Mouse (Mus musculus): ENCODE data around the gene Naa15. TPM values are rescaled to one million over a fixed set of nuclear protein-coding genes. Genes with fewer than 3 reads are reported as not detected.

Naa15 gene
- total and polyA plus RNA-seq, 2 experiments from 2014 or later, result 29.7 to 36.9 TPM

DNA sequence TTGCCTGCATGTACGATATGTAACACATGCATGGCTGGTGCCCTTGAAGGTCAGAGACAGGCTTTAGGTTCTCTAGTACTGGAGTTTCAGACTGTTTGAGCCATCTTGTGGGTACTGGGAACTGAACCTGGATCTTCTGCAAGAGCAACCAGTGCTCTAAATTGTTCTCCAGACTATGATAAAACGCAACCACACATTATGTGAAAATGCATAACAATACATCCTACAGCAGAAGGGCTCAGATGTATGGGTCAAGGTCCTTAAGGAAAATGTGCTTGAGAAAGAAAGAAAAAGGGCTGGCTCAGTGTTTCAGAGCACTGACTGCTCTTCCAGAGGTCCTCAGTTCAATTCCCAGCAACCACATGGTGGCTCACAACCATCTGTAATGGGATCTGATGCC is 21.3 kb upstream of the Naa15 start:
- Histone ChIP-seq H3K4me1 (ENCODE audit: insufficient read depth) (no peaks in the 10 kb centered on the region), H3K36me3 (ENCODE audit: insufficient read depth) (no peaks in the 10 kb centered on the region), H3K4me2 (ENCODE audit: low read depth) (no peak overlapping the region), H3K27me3 (ENCODE audit: insufficient read depth, low read length) (peaks cover 4% of the 10 kb centered on the region; the same call in 1 of the 2 replicates), H3K27ac (ENCODE audit: low read depth, low read length) (no peak overlapping the region), H3K4me3 (ENCODE audit: low read depth, low read length) (no peak overlapping the region), H3K9me3 (ENCODE audit: low read length) (no peaks in the 10 kb centered on the region), H3K9ac (no peak overlapping the region)
- ATAC-seq, result no peak
- 95% methylated on average over 2 of the region's 2 CpGs for WGBS
- no peak for TF ChIP-seq CTCF (IDR thresholded peaks at IDR 0.05; ENCODE audit: low read depth)
- no peak for DNase-seq

DNA sequence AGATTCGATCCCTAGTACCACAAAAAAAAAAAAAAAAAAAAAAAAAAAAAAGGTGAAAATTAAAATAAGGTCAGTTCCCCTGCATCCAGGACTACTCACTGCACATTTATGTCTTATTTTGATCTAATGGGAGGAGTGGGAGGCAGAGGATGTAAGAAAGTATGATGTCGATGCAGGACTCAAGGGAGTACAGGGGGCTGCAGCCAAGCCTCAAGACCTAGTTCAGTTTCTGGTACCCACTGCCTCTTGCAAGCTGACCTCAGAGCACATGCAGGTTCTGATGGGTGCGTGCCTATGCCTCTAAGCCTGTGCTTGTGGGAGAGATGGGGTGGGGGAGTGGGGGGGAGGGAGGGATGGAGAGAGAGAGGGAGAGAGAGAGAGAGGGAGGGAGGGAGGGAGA is 20.1 kb upstream of the Naa15 start:
- Histone ChIP-seq H3K36me3 (ENCODE audit: insufficient read depth) (no peaks in the 10 kb centered on the region), H3K27ac (ENCODE audit: low read depth, low read length) (no peak overlapping the region), H3K27me3 (ENCODE audit: insufficient read depth, low read length) (peaks cover 4% of the 10 kb centered on the region; the same call in 1 of the 2 replicates), H3K9me3 (ENCODE audit: low read length) (no peaks in the 10 kb centered on the region), H3K4me1 (ENCODE audit: insufficient read depth) (no peaks in the 10 kb centered on the region), H3K4me2 (ENCODE audit: low read depth) (no peak overlapping the region), H3K4me3 (ENCODE audit: low read depth, low read length) (no peak overlapping the region), H3K9ac (no peak overlapping the region)
- TF ChIP-seq CTCF (IDR thresholded peaks at IDR 0.05; ENCODE audit: low read depth), result no peak
- ATAC-seq (no peak), DNase-seq (no peak)
- WGBS, result 61% methylated on average over 3 of the region's 3 CpGs

- 28% methylated on average over 19 of the region's 19 CpGs for WGBS
- no peaks in the 10 kb centered on the region for H3K36me3 ChIP-seq (ENCODE audit: insufficient read depth)
- DNase-seq (no peak), ATAC-seq (no peak)
- peaks cover 4% of the 10 kb centered on the region; the same call in 1 of the 2 replicates for H3K27me3 ChIP-seq (ENCODE audit: insufficient read depth, low read length)
- no peak overlapping the region for H3K9ac ChIP-seq
- TF ChIP-seq CTCF (IDR thresholded peaks at IDR 0.05; ENCODE audit: low read depth), result no peak
- no peaks in the 10 kb centered on the region for H3K4me1 ChIP-seq (ENCODE audit: insufficient read depth)
- H3K9me3 ChIP-seq (ENCODE audit: low read length), result no peaks in the 10 kb centered on the region
- no peak overlapping the region for H3K4me2 ChIP-seq (ENCODE audit: low read depth)
- no peak overlapping the region for H3K4me3 ChIP-seq (ENCODE audit: low read depth, low read length)
- no peak overlapping the region for H3K27ac ChIP-seq (ENCODE audit: low read depth, low read length)
Observed at GRCm38 (mm10) chr3:51395461-51396145, 19.3 kb upstream of the Naa15 start.

GRCm38 (mm10) chr3:51396219-51397068 is 18.5 kb upstream of the Naa15 start, which contains the start of gene Mgarp:
Gene Mgarp, minus strand, starts transcription at chr3:51396738.
- Histone ChIP-seq H3K4me2 (ENCODE audit: low read depth) (peak within 1 kb of the TSS; percentile 63), H3K27ac (ENCODE audit: low read depth, low read length) (no peak within 1 kb of the TSS), H3K36me3 (ENCODE audit: insufficient read depth) (no peaks in the 10 kb centered on the region), H3K9ac (0 out of 2 replicates have a peak within 1 kb of the TSS, but pooled peaks have one; percentile 14), H3K9me3 (ENCODE audit: low read length) (no peaks in the 10 kb centered on the region), H3K27me3 (ENCODE audit: insufficient read depth, low read length) (peaks cover 4% of the 10 kb centered on the region; the same call in 1 of the 2 replicates), H3K4me3 (ENCODE audit: low read depth, low read length) (peak within 1 kb of the TSS; percentile 38), H3K4me1 (ENCODE audit: insufficient read depth) (no peaks in the 10 kb centered on the region)
- peak; percentile 30 for TF ChIP-seq CTCF (IDR thresholded peaks at IDR 0.05; ENCODE audit: low read depth)
- DNase-seq (peak; percentile 51), ATAC-seq (peak; percentile 78)
- WGBS, result 4% methylated on average over 41 of the region's 41 CpGs

- DNase-seq, result no peak
- no peak overlapping the region for H3K27ac ChIP-seq (ENCODE audit: low read depth, low read length)
- H3K4me3 ChIP-seq (ENCODE audit: low read depth, low read length), result no peak overlapping the region
- H3K4me2 ChIP-seq (ENCODE audit: low read depth), result no peak overlapping the region
- ATAC-seq, result no peak
- WGBS, result 58% methylated on average over 15 of the region's 15 CpGs
- H3K4me1 ChIP-seq (ENCODE audit: insufficient read depth), result no peaks in the 10 kb centered on the region
- TF ChIP-seq CTCF (IDR thresholded peaks at IDR 0.05; ENCODE audit: low read depth), result no peak
- H3K9ac ChIP-seq, result no peak overlapping the region
- no peaks in the 10 kb centered on the region for H3K36me3 ChIP-seq (ENCODE audit: insufficient read depth)
- H3K27me3 ChIP-seq (ENCODE audit: insufficient read depth, low read length), result peaks cover 4% of the 10 kb centered on the region; the same call in 1 of the 2 replicates
- no peaks in the 10 kb centered on the region for H3K9me3 ChIP-seq (ENCODE audit: low read length)
Observed at GRCm38 (mm10) chr3:51397700-51398299, 17.1 kb upstream of the Naa15 start.

- no peak overlapping the region for H3K9ac ChIP-seq
- no peaks in the 10 kb centered on the region for H3K9me3 ChIP-seq (ENCODE audit: low read length)
- H3K36me3 ChIP-seq (ENCODE audit: insufficient read depth), result peaks cover 8% of the 10 kb centered on the region
- TF ChIP-seq CTCF (IDR thresholded peaks at IDR 0.05; ENCODE audit: low read depth), result no peak
- H3K27ac ChIP-seq (ENCODE audit: low read depth, low read length), result no peak overlapping the region
- H3K4me1 ChIP-seq (ENCODE audit: insufficient read depth), result no peaks in the 10 kb centered on the region
- H3K27me3 ChIP-seq (ENCODE audit: insufficient read depth, low read length), result peaks cover 4% of the 10 kb centered on the region; the same call in 1 of the 2 replicates
- H3K4me3 ChIP-seq (ENCODE audit: low read depth, low read length), result no peak overlapping the region
- ATAC-seq (no peak), DNase-seq (no peak)
- 9% methylated on average over 3 of the region's 3 CpGs for WGBS
- no peak overlapping the region for H3K4me2 ChIP-seq (ENCODE audit: low read depth)
Observed at GRCm38 (mm10) chr3:51398667-51399066, 16.3 kb upstream of the Naa15 start.

All from forebrain, postnatal 0 days (tissue).